Mouse (Mus musculus) kidney, embryonic 14.5 days (tissue): ENCODE data around the gene Lztr1. TPM values are rescaled to one million over a fixed set of nuclear protein-coding genes. Genes with fewer than 3 reads are reported as not detected.

ENCODE experiments used
- polyA plus RNA-seq: library from polyadenylated mRNA; unstranded; fragments of >200 nt; fragmentation: Nextera tagmentation; extraction: Ambion mirVana; gene quantifications from 2 replicates; pipeline ENCODE4 v1.2.1, GENCODE M21; 2014

Lztr1 gene
- polyA plus RNA-seq, 1 experiment from 2014 or later = 81.4 TPM

Other genes with a start within 250 kb of the Lztr1 start
- 10.2 and 11.1 TPM in 2 replicates for gene Tmem191c, start 232.6 kb upstream of the Lztr1 start, polyA plus RNA-seq
- gene Serpind1, start 177.3 kb upstream of the Lztr1 start, polyA plus RNA-seq = 0.14 and 0.16 TPM in 2 replicates
- 6.6 and 7.1 TPM in 2 replicates for gene Snap29, start 102.7 kb upstream of the Lztr1 start, polyA plus RNA-seq
- 32.6 and 41.1 TPM in 2 replicates for gene Pi4ka, start 102.4 kb upstream of the Lztr1 start, polyA plus RNA-seq
- gene Crkl, start 56.7 kb upstream of the Lztr1 start, polyA plus RNA-seq = 59.6 and 77.9 TPM in 2 replicates
- gene Aifm3, start 19.1 kb upstream of the Lztr1 start, polyA plus RNA-seq = 0.61 and 1.7 TPM in 2 replicates
- 49.1 and 51.1 TPM in 2 replicates for gene Thap7, start 22.4 kb downstream of the Lztr1 start, polyA plus RNA-seq
- 0.12 TPM in 1 of 2 replicates, not detected in the other for gene Lrrc74b, start 52.6 kb downstream of the Lztr1 start, polyA plus RNA-seq
- gene P2rx6, start 53.2 kb downstream of the Lztr1 start, polyA plus RNA-seq = 0.27 and 0.37 TPM in 2 replicates
- 4.3 and 6.6 TPM in 2 replicates for gene Slc7a4, start 74.5 kb downstream of the Lztr1 start, polyA plus RNA-seq
- 33.4 and 54.9 TPM in 2 replicates for gene Smpd4, start 110.7 kb downstream of the Lztr1 start, polyA plus RNA-seq
- gene Ccdc74a, start 137.8 kb downstream of the Lztr1 start, polyA plus RNA-seq = 7.0 and 8.6 TPM in 2 replicates
- gene Med15, start 224.2 kb downstream of the Lztr1 start, polyA plus RNA-seq = 32.4 and 39.7 TPM in 2 replicates